Mouse (Mus musculus): ENCODE measurements around the gene Gje1.

The Gje1 gene

DNA sequence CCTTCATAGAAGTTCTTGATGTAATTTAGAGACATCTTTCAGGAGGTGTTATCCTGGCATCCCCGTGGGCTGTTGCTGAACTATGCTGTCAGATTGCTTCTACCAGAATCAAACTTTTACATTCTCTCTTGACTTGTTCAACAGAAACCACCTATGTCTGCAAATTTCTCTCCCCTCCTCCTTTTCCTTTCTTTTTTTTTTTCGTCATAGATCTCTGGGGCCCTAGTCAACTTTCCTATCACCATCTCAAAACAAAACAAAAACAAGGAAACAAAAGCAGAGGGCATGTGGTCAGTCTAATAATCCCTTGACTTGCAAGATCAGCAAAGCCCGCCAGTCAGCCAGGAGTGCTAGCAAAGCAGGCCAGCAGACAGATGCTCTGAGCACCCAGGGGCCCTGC is at the start of gene Gje1:
Gje1 (minus strand) TSS at position 101 of the 400 bp plus-strand sequence.
- DNase-seq (ENCODE audit: inconsistent age in 2 of 2, low spot score in 1 of 2): no peak

DNA sequence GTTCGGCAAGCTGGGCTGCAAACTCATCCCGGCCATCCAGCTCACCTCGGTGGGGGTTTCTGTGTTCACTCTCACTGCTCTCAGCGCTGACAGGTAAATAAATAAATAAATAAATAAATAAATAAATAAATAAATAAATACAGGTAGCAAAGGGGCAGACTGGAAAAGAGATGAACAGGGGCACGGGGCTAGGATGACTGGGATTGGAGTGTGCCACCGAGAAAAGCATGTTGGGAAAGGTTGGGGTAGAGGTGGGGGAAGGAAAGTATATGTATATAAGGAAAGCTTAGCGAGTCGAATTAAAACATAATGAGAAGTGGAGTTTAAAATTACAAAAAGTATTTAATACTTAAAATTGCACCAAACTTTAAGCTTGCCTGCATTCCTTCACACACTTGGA is 42.6 kb upstream of the Gje1 start:
- DNase-seq (ENCODE audit: inconsistent age in 2 of 2, low spot score in 1 of 2): no peak

DNA sequence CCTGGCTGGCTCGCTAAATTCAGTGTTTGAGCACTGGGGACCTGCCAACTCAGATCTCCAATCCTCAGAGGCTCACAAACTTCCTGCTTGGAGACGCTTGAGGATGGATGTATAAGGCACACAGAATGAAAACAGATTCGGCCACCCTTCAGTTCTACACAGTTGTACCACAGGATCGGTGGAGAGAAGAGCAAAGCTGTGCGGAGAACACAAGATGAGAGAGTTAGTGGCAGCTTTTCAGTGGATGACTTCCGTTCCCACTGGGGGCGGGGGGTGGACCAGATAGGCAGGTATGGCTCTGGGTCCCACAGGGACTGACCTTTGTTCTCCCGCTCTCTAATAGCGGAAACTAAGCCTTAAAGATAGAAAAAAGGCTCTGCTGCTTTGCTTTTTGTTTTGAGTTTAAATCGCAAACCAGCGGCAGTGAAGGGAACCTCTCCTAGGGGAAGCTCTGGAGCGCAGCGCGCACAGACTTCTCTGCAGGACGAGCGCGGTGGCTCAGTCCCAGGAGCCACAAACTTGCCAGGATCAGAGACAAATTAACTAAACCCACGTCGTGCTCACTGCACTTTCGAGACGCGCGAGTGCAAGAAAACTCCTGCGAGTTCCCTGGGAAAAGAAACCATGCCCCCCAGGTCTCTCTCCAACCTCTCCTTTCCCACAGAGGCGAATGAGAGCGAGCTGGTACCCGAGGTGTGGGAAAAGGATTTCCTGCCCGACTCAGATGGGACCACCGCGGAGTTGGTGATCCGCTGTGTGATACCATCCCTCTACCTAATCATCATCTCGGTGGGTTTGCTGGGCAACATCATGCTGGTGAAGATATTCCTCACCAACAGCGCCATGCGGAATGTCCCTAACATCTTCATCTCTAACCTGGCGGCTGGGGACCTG is 41.9 kb upstream of the Gje1 start:
- no peak for DNase-seq (ENCODE audit: inconsistent age in 2 of 2, low spot score in 1 of 2)

DNA sequence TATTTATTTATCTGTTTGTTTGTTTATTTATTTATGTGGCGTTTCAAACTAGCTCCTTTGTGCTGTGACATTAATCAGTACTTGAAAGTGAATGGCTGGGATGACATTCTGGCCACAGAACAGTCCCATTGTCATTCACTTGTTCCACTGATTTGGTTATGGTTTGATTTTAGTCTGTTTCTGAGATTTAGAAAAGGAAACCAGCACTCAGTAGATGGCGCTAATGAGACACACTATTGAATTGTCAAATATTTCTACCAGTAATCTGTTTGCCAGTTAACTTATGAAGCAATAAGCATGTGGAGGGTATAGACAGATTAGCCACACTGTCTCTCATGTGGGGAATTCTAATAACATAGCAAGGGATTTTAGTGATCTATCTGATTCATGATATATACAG is 16.3 kb upstream of the Gje1 start:
- peak in 1 of 2 experiments; percentile 73 for DNase-seq (ENCODE audit: inconsistent age in 2 of 2, low spot score in 1 of 2)

DNA sequence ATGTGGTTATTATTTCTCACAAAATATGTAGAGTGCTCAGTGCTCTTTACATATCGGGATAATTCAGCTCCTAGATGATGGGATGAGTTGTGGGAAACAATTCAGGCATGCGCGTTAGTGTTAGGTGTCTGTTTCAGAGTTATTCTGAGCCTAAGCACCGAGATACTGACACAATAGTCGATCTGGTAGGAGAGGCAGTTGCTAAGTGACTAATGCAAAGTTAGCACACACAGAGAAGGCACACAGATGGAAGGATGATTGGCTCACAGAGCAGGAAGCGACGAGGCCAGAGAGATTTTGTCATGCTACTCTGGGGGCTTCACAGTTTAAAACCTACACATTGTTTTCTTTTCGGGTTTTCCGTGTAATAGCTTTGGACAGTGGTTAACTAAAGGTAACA is 7.7 kb upstream of the Gje1 start:
- no peak for DNase-seq (ENCODE audit: inconsistent age in 2 of 2, low spot score in 1 of 2)

DNA sequence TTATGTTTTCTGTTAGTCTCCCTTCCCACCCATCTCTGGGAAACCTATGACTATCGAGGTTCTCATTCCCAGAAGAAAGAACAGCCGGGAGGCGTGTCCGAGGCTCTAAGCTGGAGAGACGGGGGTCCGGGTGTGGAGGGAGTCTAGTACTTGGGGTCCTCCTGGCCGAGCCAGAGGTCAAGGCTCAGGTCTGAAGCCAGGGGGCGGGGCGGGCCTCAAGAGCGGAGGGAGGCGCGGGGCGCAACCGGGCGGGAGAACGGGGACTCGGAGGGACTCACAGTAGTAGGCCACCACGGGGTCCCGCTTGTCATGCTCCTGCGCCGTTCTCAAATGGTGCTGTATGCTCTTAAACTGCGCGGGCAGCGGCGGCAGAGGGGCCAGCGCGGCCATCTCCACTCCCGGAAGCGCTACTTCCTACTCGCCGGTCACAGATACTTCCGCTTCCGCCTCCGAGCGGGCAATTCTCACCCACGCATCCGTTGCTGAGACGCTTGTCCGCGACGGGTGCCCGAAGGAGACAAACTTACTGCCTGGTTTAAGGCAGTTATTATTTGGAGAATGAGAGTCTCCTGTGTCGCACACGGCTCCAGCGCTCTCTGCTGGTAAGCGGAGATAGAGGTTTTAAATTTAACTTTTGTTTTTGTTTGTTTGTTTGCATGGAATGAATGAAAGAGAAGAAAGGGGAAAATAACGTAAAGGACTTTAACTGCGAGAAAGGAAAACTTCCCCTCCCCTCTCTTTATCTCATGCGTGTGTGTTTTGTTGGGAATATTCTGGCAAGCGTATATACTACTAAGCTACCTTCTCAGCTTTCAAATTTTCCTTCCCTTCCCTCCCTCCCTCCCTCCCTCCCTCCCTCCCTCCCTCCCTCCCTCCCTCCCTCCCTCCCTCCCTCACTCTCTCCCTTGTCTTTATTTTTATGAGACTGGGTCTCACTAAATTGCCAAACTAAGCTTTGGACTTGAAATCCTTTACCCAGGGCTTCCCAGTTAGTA is 12.6 kb downstream of the Gje1 start, which contains the start of the genes Vta1 and Nmbr:
Vta1 (minus strand) TSS at position 489 of the 995 bp plus-strand sequence.
Nmbr (plus strand) TSS at position 520 of the 995 bp plus-strand sequence.
- peak; percentile 98 to 99 for DNase-seq (ENCODE audit: inconsistent age in 2 of 2, low spot score in 1 of 2)

DNA sequence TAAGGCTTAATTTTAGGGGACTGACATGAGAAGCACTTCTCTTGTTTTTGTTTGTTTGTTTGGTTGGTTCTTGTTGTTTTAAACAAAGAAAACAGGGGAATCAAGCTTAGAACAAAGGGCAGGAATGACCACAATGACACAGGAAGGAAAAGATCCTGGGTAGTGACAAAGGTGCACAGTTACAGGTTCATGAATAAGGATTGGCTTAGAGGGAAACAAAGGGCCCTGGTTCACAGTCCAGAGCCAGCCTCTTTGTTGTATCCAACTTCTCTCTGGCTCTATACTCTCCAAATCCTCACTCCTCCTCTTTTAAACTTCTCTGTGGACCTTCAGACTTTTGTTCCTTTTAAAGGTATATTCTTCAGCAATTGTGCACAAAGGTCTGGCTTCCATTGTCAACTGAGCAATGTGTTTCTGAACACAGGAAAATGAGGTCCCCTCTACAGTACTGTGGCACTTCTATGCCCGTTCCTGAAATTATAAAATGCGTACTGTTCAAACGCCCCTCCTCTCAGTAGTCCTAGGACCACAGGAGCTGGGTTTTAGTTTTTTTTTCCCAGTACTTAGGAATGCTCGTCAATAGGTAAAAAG is 14.1 kb downstream of the Gje1 start:
- no peak for DNase-seq (ENCODE audit: inconsistent age in 2 of 2, low spot score in 1 of 2)

DNA sequence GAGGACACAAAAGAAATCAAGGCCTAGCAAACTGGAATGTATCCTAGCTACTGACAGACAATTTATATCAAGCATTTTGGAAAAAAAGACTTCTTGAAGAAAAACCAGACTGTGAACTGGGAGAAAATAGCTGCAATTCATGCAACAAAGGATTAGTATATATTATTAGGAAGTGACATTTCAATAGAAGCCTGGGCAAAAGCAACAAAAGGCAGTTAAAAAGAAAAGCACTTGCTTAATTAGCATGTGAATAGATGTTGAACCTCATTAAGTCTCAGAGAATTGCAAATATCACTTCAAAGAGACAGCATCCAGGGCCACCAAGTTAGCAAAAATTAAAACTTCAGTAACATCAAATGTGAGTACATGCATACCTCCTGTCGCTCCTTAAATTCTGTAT is 14.8 kb downstream of the Gje1 start:
- no peak for DNase-seq (ENCODE audit: inconsistent age in 2 of 2, low spot score in 1 of 2)

DNA sequence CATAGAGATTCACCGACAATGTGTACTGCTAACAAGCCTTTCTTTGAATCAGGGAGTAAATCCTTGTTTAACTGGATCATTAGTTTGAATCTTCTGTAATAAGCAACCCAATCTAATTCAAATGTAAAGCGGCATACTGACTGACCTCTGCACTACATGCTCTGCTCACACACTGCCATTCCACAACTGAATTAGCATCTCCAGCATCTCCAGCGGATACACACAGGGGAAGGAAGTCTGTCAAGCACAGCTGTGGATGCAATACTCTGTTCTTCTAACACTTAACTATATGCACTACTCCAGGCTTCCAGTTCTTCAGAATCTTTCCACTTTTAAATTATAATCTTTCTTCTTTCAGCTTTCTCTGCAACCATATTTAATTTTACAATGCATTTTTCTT is 27.7 kb downstream of the Gje1 start:
- DNase-seq (ENCODE audit: inconsistent age in 2 of 2, low spot score in 1 of 2): no peak

DNA sequence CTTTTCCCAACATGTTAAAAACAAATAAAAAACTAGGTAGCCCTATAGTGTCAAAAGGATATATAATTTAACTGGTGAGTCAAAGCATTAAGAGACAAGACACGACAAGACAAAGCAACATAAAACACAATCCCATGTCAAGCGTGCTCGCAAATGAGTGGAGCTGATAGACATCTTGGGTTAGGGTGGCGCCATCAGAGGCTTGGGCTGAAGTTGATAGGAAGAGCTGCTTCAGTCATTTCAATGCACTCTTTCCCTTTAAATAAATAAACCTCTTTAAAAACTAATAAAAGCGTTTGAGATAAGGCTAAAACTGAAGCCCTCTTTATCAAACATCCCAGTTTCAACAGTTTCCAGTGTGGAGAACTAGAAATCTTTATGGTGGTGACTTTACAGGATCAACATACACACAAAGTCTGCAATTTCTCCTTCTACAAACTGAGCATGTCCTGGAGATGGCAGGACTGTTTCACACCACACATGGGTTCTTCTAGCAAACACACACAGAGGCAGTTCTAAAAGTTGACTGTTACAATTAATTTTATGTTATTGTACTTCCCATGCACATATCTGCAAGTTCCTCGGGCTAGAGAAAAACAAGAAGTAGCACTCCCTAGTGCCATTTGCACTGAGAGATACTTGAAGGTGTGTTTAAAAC is 29.1 kb downstream of the Gje1 start:
- no peak for DNase-seq (ENCODE audit: inconsistent age in 2 of 2, low spot score in 1 of 2)

DNA sequence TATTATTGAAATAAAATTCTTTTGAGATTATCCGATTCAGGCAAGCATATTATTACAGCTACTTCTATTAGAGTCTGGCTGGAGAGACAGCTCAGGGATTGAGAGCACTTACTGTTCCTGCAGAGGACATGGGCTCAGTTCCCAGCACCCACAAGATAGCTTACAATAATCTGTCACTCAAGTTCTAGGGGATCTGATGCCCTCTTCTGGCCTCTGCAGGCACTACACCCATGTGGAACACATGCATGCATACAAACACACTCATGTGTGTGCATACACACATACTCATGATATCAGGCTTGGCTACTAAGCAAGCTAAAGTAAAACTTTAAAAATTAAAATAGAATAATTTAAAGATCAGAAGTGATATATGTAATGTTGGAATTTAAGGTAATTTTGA is 32.4 kb downstream of the Gje1 start:
- no peak for DNase-seq (ENCODE audit: inconsistent age in 2 of 2, low spot score in 1 of 2)

DNA sequence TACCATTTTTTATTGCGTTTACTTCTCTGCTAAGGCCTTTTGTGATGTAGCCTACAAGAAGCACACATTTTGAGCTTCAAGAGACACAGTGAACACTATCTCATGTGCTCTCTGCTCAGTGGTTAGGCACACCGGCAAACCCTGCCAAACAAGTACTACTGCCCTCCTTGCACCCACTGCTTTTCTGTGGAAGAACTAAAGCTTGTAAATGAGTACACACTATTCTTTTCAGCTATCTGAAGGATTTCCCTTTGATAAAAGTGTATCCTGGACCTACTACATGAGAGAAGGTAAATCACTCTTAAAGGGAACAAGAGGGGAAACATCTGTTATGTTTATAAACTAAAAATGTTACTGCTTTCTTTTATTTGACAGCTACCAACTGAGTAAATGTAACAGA is 51.9 kb downstream of the Gje1 start:
- DNase-seq (ENCODE audit: inconsistent age in 2 of 2, low spot score in 1 of 2): no peak

Data from adrenal gland, adult (tissue).